Mouse (Mus musculus) ovary, postnatal 36 days (tissue): ENCODE measurements at regions not wholly inside any gene's neighbourhood (a gene's known extent, or its start where the extent isn't known, plus 50 kb on each side); places are given as distances from the start of the nearest gene placed in this dataset.
A peak's percentile ranks its signal among the peaks of the same experiment; 100 is the strongest.

ENCODE experiments used
- DNase-seq: peaks from one replicate; pipeline ENCODE4 v3.0.0; 2022; ENCODE audit warnings: low spot score, mixed read lengths

DNA sequence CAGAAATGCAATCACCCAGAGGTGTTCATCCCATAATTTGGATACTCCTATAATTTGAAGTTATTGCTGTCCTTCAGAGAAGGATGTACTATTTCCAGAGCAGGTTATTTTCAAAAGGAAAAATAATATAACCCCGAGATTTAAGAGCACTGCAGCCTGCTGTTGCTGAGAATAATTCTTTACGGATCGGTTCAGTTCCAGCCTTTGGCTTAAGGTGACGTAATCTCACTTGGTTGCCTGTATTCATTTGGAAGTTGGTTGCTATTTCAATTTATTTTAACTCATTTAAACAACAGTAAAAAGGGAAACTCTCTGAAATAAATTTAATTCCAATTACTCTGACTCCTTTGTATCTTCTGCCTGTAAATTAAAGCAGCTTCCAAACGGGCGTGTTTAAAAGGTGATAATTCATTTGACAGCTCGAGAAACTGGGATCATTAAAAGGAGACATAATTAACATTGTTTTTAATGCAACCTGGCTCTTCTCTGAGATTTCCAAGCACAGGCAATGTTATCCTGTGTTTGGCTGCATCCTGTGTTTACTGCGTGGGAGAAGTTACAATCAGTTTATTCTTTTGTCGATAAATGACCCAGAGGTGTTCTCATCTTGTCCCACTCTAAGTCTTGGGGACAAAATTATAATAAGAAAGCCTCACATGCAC, 568.5 kb downstream of the Gm16223 start:
- DNase-seq: no peak

DNA sequence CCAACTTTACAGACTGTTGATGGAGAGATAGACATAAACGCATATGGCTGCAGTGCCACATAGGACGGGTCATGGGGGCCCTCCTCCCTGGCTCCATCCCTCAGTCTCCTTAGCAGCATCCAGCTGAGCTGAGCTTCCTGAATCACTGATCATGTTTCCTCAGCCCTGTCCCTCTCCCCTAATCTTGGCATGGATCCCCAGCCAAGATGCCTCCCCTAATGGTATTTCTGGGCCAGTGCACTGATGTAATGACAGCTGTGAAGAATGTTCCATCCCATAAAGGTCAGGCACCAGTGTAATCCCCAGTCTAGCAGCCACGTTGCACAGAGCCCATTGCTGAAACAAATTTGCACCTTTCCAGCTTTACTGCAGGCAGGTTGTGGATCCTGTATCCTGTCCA, 576.5 kb upstream of the Cpeb2 start:
- DNase-seq: no peak

- no peak for DNase-seq
Observed at GRCm38 (mm10) chr5:42659994-42660393, 573.0 kb upstream of the Cpeb2 start.

GRCm38 (mm10) chr5:42679617-42680016, 553.4 kb upstream of the Cpeb2 start:
- DNase-seq: no peak

GRCm38 (mm10) chr5:42685356-42686057, 547.5 kb upstream of the Cpeb2 start:
- peak; percentile 12 for DNase-seq

DNA sequence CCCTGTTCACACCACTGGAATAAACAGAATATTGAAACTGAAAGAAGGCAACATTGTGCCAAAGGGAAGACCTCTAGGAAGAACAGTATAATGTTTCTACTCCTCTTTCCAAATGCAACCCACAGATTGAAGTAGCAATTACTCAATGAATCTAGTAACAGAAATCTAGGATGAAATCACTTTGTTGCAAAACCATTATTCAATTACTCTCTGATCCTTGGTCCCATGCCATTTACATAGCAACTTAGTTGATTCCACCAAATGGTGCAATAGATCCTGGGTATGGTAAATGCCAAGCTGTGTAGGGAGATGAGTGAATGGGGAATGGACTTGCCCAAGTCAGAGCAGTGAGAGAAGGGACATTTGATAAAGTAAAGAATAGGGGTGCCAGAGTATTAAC, 545.8 kb upstream of the Cpeb2 start:
- no peak for DNase-seq
